Mouse (Mus musculus) cerebral cortex, adult 2 months (tissue): ENCODE measurements around the gene Snd1.

Source experiments
- WGBS: fragments of 180-500 bp; shearing (Covaris S2); methylation state at CpG from one replicate; pipeline ENCODE4 v1.1.7; 2018; 5-methylcytosine and 5-hydroxymethylcytosine counted together

Gene Snd1

GRCm38 (mm10) chr6:28848285-28848794 is 373.4 kb downstream of the Snd1 start:
- 54% methylated on average over 6 of the region's 6 CpGs for WGBS

GRCm38 (mm10) chr6:28848891-28849290 is 374.0 kb downstream of the Snd1 start:
- WGBS, result 60% methylated on average over 9 of the region's 9 CpGs

- 57% methylated on average over 3 of the region's 3 CpGs for WGBS
Measured at GRCm38 (mm10) chr6:28849317-28849716, 374.4 kb downstream of the Snd1 start.

GRCm38 (mm10) chr6:28850326-28850900 is 375.5 kb downstream of the Snd1 start:
- 96% methylated on average over 9 of the region's 9 CpGs for WGBS

GRCm38 (mm10) chr6:28852342-28852741 is 377.4 kb downstream of the Snd1 start:
- WGBS, result 71% methylated on average over 7 of the region's 7 CpGs

- 69% methylated on average over 3 of the region's 3 CpGs for WGBS
Measured at GRCm38 (mm10) chr6:28853164-28853563, 378.2 kb downstream of the Snd1 start.

- 66% methylated on average over 2 of the region's 2 CpGs for WGBS
Measured at GRCm38 (mm10) chr6:28853654-28854053, 378.7 kb downstream of the Snd1 start.

GRCm38 (mm10) chr6:28854598-28854997 is 379.7 kb downstream of the Snd1 start:
- 55% methylated on average over 8 of the region's 8 CpGs for WGBS

- WGBS, result 67% methylated on average over 3 of the region's 3 CpGs
Measured at GRCm38 (mm10) chr6:28855442-28855841, 380.5 kb downstream of the Snd1 start.

- WGBS, result 84% methylated on average over 4 of the region's 4 CpGs
Measured at GRCm38 (mm10) chr6:28856789-28857188, 381.9 kb downstream of the Snd1 start.

- 67% methylated on average over 2 of the region's 2 CpGs for WGBS
Measured at GRCm38 (mm10) chr6:28857198-28858180, 382.6 kb downstream of the Snd1 start.

- 88% methylated on average over 2 of the region's 2 CpGs for WGBS
Measured at GRCm38 (mm10) chr6:28859094-28859493, 384.2 kb downstream of the Snd1 start.

GRCm38 (mm10) chr6:28860450-28860849 is 385.5 kb downstream of the Snd1 start:
- WGBS, result 69% methylated on average over 2 of the region's 2 CpGs

GRCm38 (mm10) chr6:28860922-28861321 is 386.0 kb downstream of the Snd1 start:
- WGBS, result 69% methylated on average over 2 of the region's 2 CpGs

GRCm38 (mm10) chr6:28862304-28862703 is 387.4 kb downstream of the Snd1 start:
- WGBS, result 55% methylated on average over 8 of the region's 8 CpGs

GRCm38 (mm10) chr6:28864684-28865083 is 389.7 kb downstream of the Snd1 start:
- WGBS, result 20% methylated on average over 5 of the region's 5 CpGs

GRCm38 (mm10) chr6:28865112-28865511 is 390.2 kb downstream of the Snd1 start:
- WGBS, result 56% methylated on average over 10 of the region's 10 CpGs

- whole genome bisulfite sequencing, result 95% methylated on average over 3 of the region's 3 CpGs
Measured at GRCm38 (mm10) chr6:28866206-28866605, 391.3 kb downstream of the Snd1 start.

- WGBS, result 46% methylated on average over 2 of the region's 2 CpGs
Measured at GRCm38 (mm10) chr6:28867516-28868251, 392.7 kb downstream of the Snd1 start.

GRCm38 (mm10) chr6:28871725-28872420 is 396.9 kb downstream of the Snd1 start:
- WGBS, result 56% methylated on average over 5 of the region's 5 CpGs

- WGBS, result 53% methylated on average over 3 of the region's 3 CpGs
Measured at GRCm38 (mm10) chr6:28872421-28872795, 397.5 kb downstream of the Snd1 start.
